Mouse (Mus musculus) lung, embryonic 14.5 days (tissue): ENCODE measurements at regions not wholly inside any gene's neighbourhood (a gene's known extent, or its start where the extent isn't known, plus 50 kb on each side); places are given as distances from the start of the nearest gene placed in this dataset.
A peak's percentile ranks its signal among the peaks of the same experiment; 100 is the strongest.

Experiments used
- ATAC-seq: fragments of 200-750 bp; cut with Nextera tagmentation; 2 replicates; pipeline ENCODE4 v1.8.0; 2017; ENCODE audit warnings: mild to moderate bottlenecking, moderate TSS enrichment, moderate library complexity; ENCODE audit not compliant: insufficient read depth
- DNase-seq: peaks from one replicate; pipeline ENCODE4 v3.0.0-alpha.2; 2015
- H3K27ac ChIP-seq: fragments of 300-500 bp; sonication (generic); 2 replicates; pipeline ENCODE4 v1.5.1; 2014; ENCODE audit warnings: low read depth, mild to moderate bottlenecking, moderate library complexity
- H3K27me3 ChIP-seq: fragments of 300-500 bp; sonication (generic); 2 replicates; pipeline ENCODE4 v1.6.1; 2014; ENCODE audit warnings: low read length, control low read depth; ENCODE audit not compliant: insufficient read depth
- H3K36me3 ChIP-seq: fragments of 300-500 bp; sonication (generic); 2 replicates; pipeline ENCODE4 v1.6.1; 2014; ENCODE audit warnings: control low read depth; ENCODE audit not compliant: insufficient read depth
- H3K4me1 ChIP-seq: fragments of 300-500 bp; sonication (generic); 2 replicates; pipeline ENCODE4 v1.6.1; 2014; ENCODE audit warnings: antibody characterized with exemption, control low read depth; ENCODE audit not compliant: insufficient read depth
- H3K4me2 ChIP-seq: fragments of 300-500 bp; sonication (generic); 2 replicates; pipeline ENCODE4 v1.6.1; 2014; ENCODE audit warnings: mild to moderate bottlenecking
- H3K4me3 ChIP-seq: fragments of 300-500 bp; sonication (generic); 2 replicates; pipeline ENCODE4 v1.5.1; 2014; ENCODE audit warnings: low read depth, low read length
- H3K9ac ChIP-seq: fragments of 300-500 bp; sonication (generic); 2 replicates; pipeline ENCODE4 v1.6.1; 2014
- H3K9me3 ChIP-seq: fragments of 300-500 bp; sonication (generic); 2 replicates; pipeline ENCODE4 v1.6.1; 2016; ENCODE audit warnings: low read depth, low read length, control low read depth
- CTCF ChIP-seq: IDR thresholded peaks from 2 replicates; pipeline ENCODE4 v1.5.1; 2016; ENCODE audit warnings: antibody characterized with exemption, low read depth
- WGBS: fragments of 180-500 bp; shearing (Covaris S2); extraction: QIAGEN DNeasy Blood & Tissue Kit; methylation state at CpG from one replicate; pipeline ENCODE4 v1.1.7; 2014; 5-methylcytosine and 5-hydroxymethylcytosine counted together

DNA sequence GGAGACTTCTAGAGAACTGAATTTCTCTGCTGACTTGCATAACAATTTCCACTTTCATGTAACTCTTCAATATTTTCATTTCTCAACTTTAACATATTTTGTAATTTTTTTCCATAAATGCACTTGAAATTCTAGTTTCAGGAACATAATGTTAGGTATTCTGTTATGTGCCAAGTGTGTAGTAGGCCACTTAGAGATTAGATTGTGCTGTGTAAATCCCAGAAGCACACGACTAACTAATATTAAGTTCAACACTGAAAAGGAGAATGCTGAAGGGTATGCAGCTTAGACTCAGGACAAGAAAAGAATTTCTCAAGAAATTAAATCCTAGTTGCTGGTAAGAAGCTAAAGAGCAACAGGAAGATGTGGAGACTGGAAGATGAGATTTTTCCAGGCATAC, 455.8 kb upstream of the Negr1 start:
- no peaks in the 10 kb centered on the region for H3K9me3 ChIP-seq
- no peaks in the 10 kb centered on the region for H3K27me3 ChIP-seq
- no peak overlapping the region for H3K4me2 ChIP-seq
- 63% methylated on average over 1 of the region's 1 CpGs for WGBS
- H3K4me3 ChIP-seq, result no peak overlapping the region
- DNase-seq (no peak), ATAC-seq (no peak)
- H3K9ac ChIP-seq, result no peak overlapping the region
- H3K27ac ChIP-seq, result no peak overlapping the region
- H3K36me3 ChIP-seq, result no peaks in the 10 kb centered on the region
- TF ChIP-seq CTCF, result no peak
- no peaks in the 10 kb centered on the region for H3K4me1 ChIP-seq

DNA sequence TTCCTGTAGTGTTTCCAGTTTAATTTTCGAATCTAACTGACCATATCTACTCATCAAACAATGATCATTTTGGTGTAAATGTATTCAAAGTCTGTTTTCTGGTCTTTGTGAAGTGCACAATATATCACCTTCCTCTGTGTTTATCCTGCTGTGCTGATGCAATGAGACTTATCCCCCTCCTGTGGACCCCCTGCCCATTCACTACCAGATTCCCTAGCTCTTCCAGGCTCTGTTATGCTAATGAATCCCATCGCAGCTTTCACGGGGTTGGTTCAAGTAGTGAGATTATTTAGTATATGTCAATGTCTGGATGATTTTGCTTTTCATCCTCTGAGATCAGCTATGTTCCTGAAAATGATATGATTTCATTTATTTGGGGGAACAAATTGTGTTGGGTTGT, 441.3 kb upstream of the Negr1 start:
- no peaks in the 10 kb centered on the region for H3K4me1 ChIP-seq
- no peak overlapping the region for H3K4me2 ChIP-seq
- no peak overlapping the region for H3K9ac ChIP-seq
- H3K9me3 ChIP-seq, result no peaks in the 10 kb centered on the region
- no peaks in the 10 kb centered on the region for H3K36me3 ChIP-seq
- DNase-seq, result no peak
- 41% methylated on average over 3 of the region's 3 CpGs for WGBS
- H3K27ac ChIP-seq, result no peak overlapping the region
- no peaks in the 10 kb centered on the region for H3K27me3 ChIP-seq
- no peak for ATAC-seq
- no peak overlapping the region for H3K4me3 ChIP-seq
- no peak for TF ChIP-seq CTCF

DNA sequence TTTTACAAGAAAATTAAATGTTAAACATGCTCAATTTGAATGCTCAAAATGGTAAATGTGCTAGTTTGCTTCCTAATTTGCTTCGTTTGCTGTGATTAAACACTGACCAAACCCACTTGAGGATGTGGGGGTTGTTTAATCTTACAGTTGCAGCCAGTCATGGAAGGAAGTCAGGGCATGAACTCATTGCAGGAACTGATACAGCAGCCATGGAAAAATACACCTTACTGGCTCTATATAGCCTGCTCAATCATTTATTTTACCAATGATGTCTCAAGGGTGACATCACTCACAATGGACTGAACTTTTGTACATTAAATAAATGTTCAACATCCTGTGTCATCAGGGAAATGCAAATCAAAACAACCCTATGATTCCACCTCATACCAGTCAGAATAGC, 430.0 kb upstream of the Negr1 start:
- no peak overlapping the region for H3K9ac ChIP-seq
- TF ChIP-seq CTCF, result no peak
- no peaks in the 10 kb centered on the region for H3K9me3 ChIP-seq
- H3K36me3 ChIP-seq, result no peaks in the 10 kb centered on the region
- peak; percentile 42 for DNase-seq
- peak; percentile 52 for ATAC-seq
- H3K4me3 ChIP-seq, result no peak overlapping the region
- H3K4me2 ChIP-seq, result no peak overlapping the region
- no peak overlapping the region for H3K27ac ChIP-seq
- no peaks in the 10 kb centered on the region for H3K4me1 ChIP-seq
- H3K27me3 ChIP-seq, result no peaks in the 10 kb centered on the region
- 44% methylated on average over 1 of the region's 1 CpGs for WGBS

DNA sequence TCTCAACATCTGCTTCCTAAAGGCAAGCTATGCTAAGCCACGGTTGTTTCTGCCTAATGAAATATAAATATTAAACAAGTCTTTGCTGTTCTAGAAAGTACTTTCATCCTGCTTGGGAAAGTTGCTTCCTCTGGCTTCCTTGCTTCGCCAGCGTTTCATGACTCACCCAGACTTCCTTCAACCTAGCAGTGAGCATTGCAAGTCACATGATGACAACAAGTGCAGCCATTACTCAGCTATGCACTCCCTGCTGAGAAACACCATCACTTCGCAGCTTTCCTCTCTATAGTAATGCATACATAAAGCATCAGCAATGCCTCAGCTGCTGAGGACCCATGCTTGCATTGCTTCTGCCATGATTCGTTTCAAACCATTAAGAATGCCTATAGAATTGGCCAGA, 420.2 kb upstream of the Negr1 start:
- WGBS, result 65% methylated on average over 5 of the region's 5 CpGs
- H3K4me2 ChIP-seq, result no peak overlapping the region
- H3K9ac ChIP-seq, result no peak overlapping the region
- no peaks in the 10 kb centered on the region for H3K9me3 ChIP-seq
- no peak for TF ChIP-seq CTCF
- no peaks in the 10 kb centered on the region for H3K4me1 ChIP-seq
- no peak overlapping the region for H3K4me3 ChIP-seq
- ATAC-seq, result peak; percentile 31; the same call in 1 of the 2 replicates
- no peak overlapping the region for H3K27ac ChIP-seq
- no peaks in the 10 kb centered on the region for H3K36me3 ChIP-seq
- DNase-seq, result peak; percentile 4
- H3K27me3 ChIP-seq, result no peaks in the 10 kb centered on the region

- DNase-seq, result no peak
- ATAC-seq, result no peak
- Histone ChIP-seq H3K9ac (no peak overlapping the region), H3K9me3 (no peaks in the 10 kb centered on the region), H3K27me3 (no peaks in the 10 kb centered on the region), H3K4me2 (no peak overlapping the region), H3K27ac (no peak overlapping the region), H3K36me3 (no peaks in the 10 kb centered on the region), H3K4me1 (no peaks in the 10 kb centered on the region), H3K4me3 (no peak overlapping the region)
- 93% methylated on average over 3 of the region's 3 CpGs for WGBS
- TF ChIP-seq CTCF, result no peak
These were observed 412.3 kb upstream of the Negr1 start for GRCm38 (mm10) chr3:156149322-156149721.

- no peaks in the 10 kb centered on the region for H3K36me3 ChIP-seq
- no peaks in the 10 kb centered on the region for H3K27me3 ChIP-seq
- H3K4me1 ChIP-seq, result no peaks in the 10 kb centered on the region
- H3K4me3 ChIP-seq, result no peak overlapping the region
- DNase-seq (no peak), ATAC-seq (no peak)
- no peak overlapping the region for H3K4me2 ChIP-seq
- no peak overlapping the region for H3K27ac ChIP-seq
- H3K9ac ChIP-seq, result no peak overlapping the region
- no peak for TF ChIP-seq CTCF
- no peaks in the 10 kb centered on the region for H3K9me3 ChIP-seq
These were observed 391.5 kb upstream of the Negr1 start for GRCm38 (mm10) chr3:156170076-156170475.

- ATAC-seq, result no peak
- H3K36me3 ChIP-seq, result no peaks in the 10 kb centered on the region
These were observed 362.9 kb upstream of the Negr1 start for GRCm38 (mm10) chr3:156198688-156199087.

GRCm38 (mm10) chr3:156199749-156200467, 361.7 kb upstream of the Negr1 start:
- ATAC-seq (no peak), DNase-seq (no peak)
- Histone ChIP-seq H3K36me3 (no peaks in the 10 kb centered on the region), H3K4me1 (no peaks in the 10 kb centered on the region), H3K4me2 (no peak overlapping the region), H3K4me3 (no peak overlapping the region), H3K27ac (no peak overlapping the region), H3K9me3 (no peaks in the 10 kb centered on the region), H3K9ac (no peak overlapping the region), H3K27me3 (no peaks in the 10 kb centered on the region)
- no peak for TF ChIP-seq CTCF

More at GRCm38 (mm10) chr3:156198688-156199087, 362.9 kb upstream of the Negr1 start:
- no peak for TF ChIP-seq CTCF
- no peak for DNase-seq
- Histone ChIP-seq H3K9me3 (no peaks in the 10 kb centered on the region), H3K4me1 (no peaks in the 10 kb centered on the region), H3K9ac (no peak overlapping the region), H3K4me2 (no peak overlapping the region), H3K27ac (no peak overlapping the region), H3K4me3 (no peak overlapping the region), H3K27me3 (no peaks in the 10 kb centered on the region)
